Mouse (Mus musculus) MEL (cell line): ENCODE measurements around the gene Zic2. TPM values are rescaled to one million over a fixed set of nuclear protein-coding genes. Genes with fewer than 3 reads are reported as not detected.

Experiments used
- DNase-seq: peaks from one replicate; pipeline ENCODE4 v3.0.0; 2011; ENCODE audit warnings: low read depth, low spot score
- H3K27ac ChIP-seq: 2 replicates; pipeline ENCODE4 v1.5.1; 2012; ENCODE audit warnings: low read depth, mild to moderate bottlenecking, control low read depth, low read length, moderate library complexity; ENCODE audit not compliant: control insufficient read depth
- H3K27me3 ChIP-seq, 2 experiments: fragments of 150-350 bp in 1 of 2; sonication (generic) in 1 of 2; 2 replicates each; pipeline ENCODE4 v1.6.1; 2012; ENCODE audit warnings: low read length in 2 of 2, mild to moderate bottlenecking in 2 of 2, improper control_type of control experiment in 1 of 2, moderate library complexity in 1 of 2; ENCODE audit not compliant: insufficient read depth in 2 of 2, control insufficient read depth in 1 of 2
- H3K36me3 ChIP-seq, 2 experiments: 2 replicates each; pipeline ENCODE4 v1.6.1; 2012 to 2014; ENCODE audit warnings: low read length in 2 of 2, improper control_type of control experiment in 1 of 2, inconsistent platforms in 1 of 2, mild to moderate bottlenecking in 1 of 2; ENCODE audit not compliant: insufficient read depth in 2 of 2, control insufficient read depth in 1 of 2
- H3K4me1 ChIP-seq, 2 experiments: fragments of 150-350 bp in 1 of 2; sonication (generic) in 1 of 2; 2 replicates each; pipeline ENCODE4 v1.6.1; 2012; ENCODE audit warnings: low read length in 2 of 2, improper control_type of control experiment in 1 of 2, mild to moderate bottlenecking in 1 of 2; ENCODE audit not compliant: insufficient read depth in 2 of 2, control insufficient read depth in 1 of 2
- H3K4me3 ChIP-seq, 2 experiments: fragments of 150-350 bp in 1 of 2; sonication (generic) in 1 of 2; 2 replicates each; pipeline ENCODE4 v1.5.1; 2012; ENCODE audit warnings: low read depth in 2 of 2, low read length in 2 of 2, mild to moderate bottlenecking in 2 of 2, moderate library complexity in 2 of 2, control low read depth in 1 of 2, improper control_type of control experiment in 1 of 2; ENCODE audit not compliant: control insufficient read depth in 1 of 2, insufficient read depth in 1 of 2
- H3K79me2 ChIP-seq: 2 replicates; pipeline ENCODE4 v1.6.1; 2012; ENCODE audit warnings: mild to moderate bottlenecking, low read length, moderate library complexity; ENCODE audit not compliant: control insufficient read depth, poor library complexity, insufficient read depth
- H3K9ac ChIP-seq: 2 replicates; pipeline ENCODE4 v1.6.1; 2012; ENCODE audit warnings: low read depth, mild to moderate bottlenecking, control low read depth, low read length, moderate library complexity; ENCODE audit not compliant: control insufficient read depth, poor library complexity, severe bottlenecking
- H3K9me3 ChIP-seq: fragments of 150-350 bp; sonication (generic); replicated peaks from 2 replicates; pipeline ENCODE4 v1.6.1; 2012; ENCODE audit warnings: mild to moderate bottlenecking, low read length, improper control_type of control experiment, moderate library complexity; ENCODE audit not compliant: insufficient read depth
- BHLHE40 ChIP-seq: IDR thresholded peaks from 2 replicates; pipeline ENCODE4 v1.6.1; 2012; ENCODE audit warnings: low read depth, mild to moderate bottlenecking, inconsistent platforms, low read length, improper control_type of control experiment, borderline replicate concordance
- CHD1 ChIP-seq: IDR thresholded peaks from 2 replicates; pipeline ENCODE4 v1.6.1; 2012; ENCODE audit warnings: low read depth, mild to moderate bottlenecking, inconsistent platforms, low read length, improper control_type of control experiment
- CHD2 ChIP-seq: IDR thresholded peaks from 2 replicates; pipeline ENCODE4 v1.6.1; 2011; ENCODE audit warnings: low read length, improper control_type of control experiment
- ELF1 ChIP-seq: IDR thresholded peaks from 2 replicates; pipeline ENCODE4 v1.6.1; 2014; ENCODE audit warnings: low read depth, mild to moderate bottlenecking, inconsistent platforms, low read length, improper control_type of control experiment, moderate library complexity
- ETS1 ChIP-seq: IDR thresholded peaks from 2 replicates; pipeline ENCODE4 v1.6.1; 2012; ENCODE audit warnings: low read depth, mild to moderate bottlenecking, inconsistent platforms, low read length, improper control_type of control experiment, moderate library complexity
- GABPA ChIP-seq: IDR thresholded peaks from 2 replicates; pipeline ENCODE4 v1.6.1; 2012; ENCODE audit warnings: low read depth, mild to moderate bottlenecking, inconsistent platforms, low read length, improper control_type of control experiment, moderate library complexity
- GATA1 ChIP-seq: IDR thresholded peaks from 2 replicates; pipeline ENCODE4 v1.6.1; 2011; ENCODE audit warnings: low read depth, low read length, improper control_type of control experiment
- MAFK ChIP-seq: IDR thresholded peaks from 2 replicates; pipeline ENCODE4 v1.6.1; 2011; ENCODE audit warnings: low read depth, mild to moderate bottlenecking, low read length, improper control_type of control experiment, borderline replicate concordance
- MAX ChIP-seq: IDR thresholded peaks from 2 replicates; pipeline ENCODE4 v1.6.1; 2011; ENCODE audit warnings: low read length, improper control_type of control experiment
- MAZ ChIP-seq: IDR thresholded peaks from 2 replicates; pipeline ENCODE4 v1.6.1; 2012; ENCODE audit warnings: low read depth, mild to moderate bottlenecking, inconsistent platforms, low read length, improper control_type of control experiment
- MEF2A ChIP-seq: IDR thresholded peaks from 2 replicates; pipeline ENCODE4 v1.6.1; 2014; ENCODE audit warnings: low read depth, mild to moderate bottlenecking, inconsistent platforms, low read length, improper control_type of control experiment; ENCODE audit not compliant: poor library complexity, insufficient replicate concordance, severe bottlenecking; ENCODE audit errors: extremely low read depth
- NRF1 ChIP-seq: IDR thresholded peaks from 2 replicates; pipeline ENCODE4 v1.6.1; 2014; ENCODE audit warnings: low read depth, mild to moderate bottlenecking, inconsistent platforms, low read length, improper control_type of control experiment, moderate library complexity; ENCODE audit not compliant: poor library complexity, insufficient read depth, severe bottlenecking
- POLR2A ChIP-seq, 2 experiments: IDR thresholded peaks; 2 replicates each; pipeline ENCODE4 v1.6.1; 2011 to 2012; ENCODE audit warnings: low read length in 2 of 2, mild to moderate bottlenecking in 2 of 2, control low read depth in 1 of 2, improper control_type of control experiment in 1 of 2, low read depth in 1 of 2, moderate library complexity in 1 of 2; ENCODE audit not compliant: control insufficient read depth in 1 of 2, insufficient read depth in 1 of 2, poor library complexity in 1 of 2
- POLR2AphosphoS2 ChIP-seq: IDR thresholded peaks from 2 replicates; pipeline ENCODE4 v1.6.1; 2011; ENCODE audit warnings: low read length, improper control_type of control experiment
- RCOR1 ChIP-seq: IDR thresholded peaks from 2 replicates; pipeline ENCODE4 v1.6.1; 2012; ENCODE audit warnings: low read depth, mild to moderate bottlenecking, inconsistent platforms, low read length, improper control_type of control experiment
- TBP ChIP-seq: IDR thresholded peaks from 2 replicates; pipeline ENCODE4 v1.8.0; 2011; ENCODE audit warnings: low read depth, low read length, improper control_type of control experiment
- TCF12 ChIP-seq: IDR thresholded peaks from 2 replicates; pipeline ENCODE4 v1.6.1; 2014; ENCODE audit warnings: low read depth, mild to moderate bottlenecking, inconsistent platforms, low read length, improper control_type of control experiment, moderate library complexity
- USF2 ChIP-seq, 2 experiments: IDR thresholded peaks; 2 replicates each; pipeline ENCODE4 v1.6.1; 2011 to 2012; ENCODE audit warnings: improper control_type of control experiment in 2 of 2, low read length in 2 of 2, borderline replicate concordance in 1 of 2, inconsistent platforms in 1 of 2, low read depth in 1 of 2, mild to moderate bottlenecking in 1 of 2; ENCODE audit not compliant: insufficient read depth in 1 of 2
- ZC3H11A ChIP-seq: IDR thresholded peaks from 2 replicates; pipeline ENCODE4 v1.6.1; 2012; ENCODE audit warnings: low read depth, mild to moderate bottlenecking, inconsistent platforms, low read length, improper control_type of control experiment
- ZMIZ1 ChIP-seq: IDR thresholded peaks from 2 replicates; pipeline ENCODE4 v1.6.1; 2012; ENCODE audit warnings: low read depth, mild to moderate bottlenecking, inconsistent platforms, low read length, improper control_type of control experiment, moderate library complexity
- ZNF384 ChIP-seq: IDR thresholded peaks from 2 replicates; pipeline ENCODE4 v1.6.1; 2012; ENCODE audit warnings: low read depth, mild to moderate bottlenecking, inconsistent platforms, low read length, improper control_type of control experiment
- polyA plus RNA-seq, 2 experiments: library from polyadenylated mRNA; stranded (reverse) in 1 of 2; unstranded in 1 of 2; fragments of >175 nt in 1 of 2; fragments of >200 nt in 1 of 2; gene quantifications; 2 replicates each; pipeline versions ENCODE4 v1.2.1 to v1.2.4; 2012; ENCODE audit warnings: low replicate concordance in 2 of 2, low read depth in 1 of 2; ENCODE audit not compliant: insufficient read length in 2 of 2, insufficient read depth in 1 of 2, missing spikeins in 1 of 2
- total RNA-seq: library from RNA; depleted of rRNA; stranded (reverse); fragments of 300-350 nt; gene quantifications from 2 replicates; pipeline ENCODE4 v1.2.3, GENCODE M21; 2012

The Zic2 gene
- total and polyA plus RNA-seq, 3 experiments: 1.1 TPM; not detected in 2

DNA sequence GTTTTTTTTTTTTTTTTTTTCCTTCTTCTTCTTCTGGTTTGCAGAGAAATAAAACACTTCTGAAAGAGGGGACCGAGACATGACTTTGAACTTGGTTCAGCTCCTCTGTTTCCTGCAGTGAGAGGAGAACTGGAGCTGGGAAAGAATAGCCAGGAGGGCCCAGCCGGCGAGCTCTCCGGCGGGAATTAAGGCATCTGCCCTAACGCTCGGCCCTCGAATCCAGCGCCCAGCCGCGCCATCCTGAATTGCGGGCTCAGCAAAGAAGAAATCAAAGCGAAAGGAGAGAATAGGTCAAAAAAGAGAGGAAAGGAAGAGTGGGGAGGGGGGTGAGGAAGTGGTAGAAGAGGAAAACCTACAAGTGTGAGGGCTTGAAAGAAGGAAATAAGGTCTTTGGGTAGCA lies 3.1 kb upstream of the Zic2 start:
- DNase-seq: no peak
- no peak overlapping the region for H3K27ac ChIP-seq
- TF ChIP-seq GABPA (no peak), ZMIZ1 (no peak), TBP (no peak), USF2 (IDR thresholded peaks at IDR 0.05; ENCODE audit: borderline replicate concordance in 1 of 2, insufficient read depth in 1 of 2, low read depth in 1 of 2, low read length in 2 of 2) (no peak), RCOR1 (no peak), TCF12 (no peak), BHLHE40 (no peak), MAZ (no peak), ZNF384 (no peak), GATA1 (no peak), NRF1 (no peak), MEF2A (no peak), ELF1 (no peak), CHD1 (no peak), POLR2A (IDR thresholded peaks at IDR 0.05; ENCODE audit: control insufficient read depth in 1 of 2, insufficient read depth in 1 of 2, low read depth in 1 of 2, low read length in 2 of 2, poor library complexity in 1 of 2) (no peak), POLR2AphosphoS2 (no peak), ZC3H11A (no peak)
- H3K4me1 ChIP-seq: no peaks in the 10 kb centered on the region
- H3K27me3 ChIP-seq: no peaks in the 10 kb centered on the region
- H3K9ac ChIP-seq: no peak overlapping the region
- H3K36me3 ChIP-seq: no peaks in the 10 kb centered on the region
- no peaks in the 10 kb centered on the region for H3K79me2 ChIP-seq
- no peaks in the 10 kb centered on the region for H3K9me3 ChIP-seq
- no peak overlapping the region for H3K4me3 ChIP-seq

DNA sequence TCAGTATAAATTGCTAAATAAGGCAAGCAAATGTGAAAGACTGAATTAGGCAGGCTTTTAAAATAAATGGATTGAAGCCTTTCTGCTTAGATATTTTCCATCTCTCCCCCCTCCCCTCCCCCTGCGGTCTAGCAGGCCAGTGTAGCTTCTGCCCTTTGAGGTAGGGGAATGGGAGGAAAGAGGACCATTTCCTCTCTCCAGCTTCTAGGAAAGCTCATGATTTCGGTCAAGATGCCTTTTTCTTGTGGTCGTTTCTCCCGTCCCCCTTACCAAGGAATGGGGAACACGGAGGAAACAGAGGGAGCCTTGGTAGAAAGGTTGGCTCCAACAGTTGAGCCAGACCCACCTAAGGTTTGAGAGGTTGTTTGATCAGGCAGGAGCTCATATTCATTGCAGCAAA lies 2.6 kb upstream of the Zic2 start:
- DNase-seq: no peak
- TF ChIP-seq MAZ (no peak), MAX (no peak), BHLHE40 (no peak), CHD2 (no peak), ETS1 (no peak), GATA1 (no peak), MEF2A (no peak), ZMIZ1 (no peak), MAFK (no peak)
- TF ChIP-seq, all 39 proteins: peak for 0

More for the DNA sequence above, 2.6 kb upstream of the Zic2 start:
- Histone ChIP-seq H3K4me1 (no peaks in the 10 kb centered on the region), H3K9me3 (no peaks in the 10 kb centered on the region), H3K79me2 (no peaks in the 10 kb centered on the region), H3K36me3 (no peaks in the 10 kb centered on the region), H3K9ac (no peak overlapping the region), H3K4me3 (no peak overlapping the region), H3K27ac (no peak overlapping the region), H3K27me3 (no peaks in the 10 kb centered on the region)
